Mouse (Mus musculus): ENCODE results near the gene Gpr87. TPM values are rescaled to one million over a fixed set of nuclear protein-coding genes. Genes with fewer than 3 reads are reported as not detected.

The Gpr87 gene
- polyA plus RNA-seq, 1 experiment from 2014 or later, result 0.15 TPM

GRCm38 (mm10) chr3:59129547-59129946 is 65.4 kb downstream of the Gpr87 start:
- no peak overlapping the region for H3K4me2 ChIP-seq
- ATAC-seq (ENCODE audit: low FRiP score), result no peak
- no peak overlapping the region for H3K27ac ChIP-seq
- no peaks in the 10 kb centered on the region for H3K9me3 ChIP-seq
- no peaks in the 10 kb centered on the region for H3K27me3 ChIP-seq
- H3K4me3 ChIP-seq (replicated peaks), result no peak overlapping the region
- H3K9ac ChIP-seq, result no peak overlapping the region
- no peaks in the 10 kb centered on the region for H3K4me1 ChIP-seq
- no peaks in the 10 kb centered on the region for H3K36me3 ChIP-seq (replicated peaks)
- WGBS, result 87% methylated on average over 3 of the region's 3 CpGs

Other genes starting within 250 kb of the Gpr87 start
- gene Med12l, start 189.3 kb downstream of the Gpr87 start, polyA plus RNA-seq (2016; fragmentation: Nextera tagmentation; extraction: Ambion mirVana), result 6.6 and 7.2 TPM in 2 replicates
- gene Gpr171, start 93.3 kb downstream of the Gpr87 start, polyA plus RNA-seq (2016; fragmentation: Nextera tagmentation; extraction: Ambion mirVana), result 1.9 and 2.1 TPM in 2 replicates
- gene P2ry14, start 41.5 kb downstream of the Gpr87 start, polyA plus RNA-seq (2016; fragmentation: Nextera tagmentation; extraction: Ambion mirVana), result 2.8 and 3.4 TPM in 2 replicates
- 0.58 and 1.2 TPM in 2 replicates for gene P2ry13, start 15.8 kb upstream of the Gpr87 start, polyA plus RNA-seq (2016; fragmentation: Nextera tagmentation; extraction: Ambion mirVana)
- 2.9 and 4.4 TPM in 2 replicates for gene P2ry12, start 67.8 kb upstream of the Gpr87 start, polyA plus RNA-seq (2016; fragmentation: Nextera tagmentation; extraction: Ambion mirVana)
- gene Igsf10, start 149.3 kb upstream of the Gpr87 start, polyA plus RNA-seq (2016; fragmentation: Nextera tagmentation; extraction: Ambion mirVana), result 3.7 and 4.1 TPM in 2 replicates